Mouse (Mus musculus) G1E (cell line): ENCODE measurements around the gene Fcor.

Experiments used
- CTCF ChIP-seq: IDR thresholded peaks from 2 replicates; pipeline ENCODE4 v1.5.1; 2012; ENCODE audit warnings: low read depth, low read length, inconsistent platforms, mixed read lengths
- GATA1 ChIP-seq: IDR thresholded peaks from 2 replicates; pipeline ENCODE4 v1.6.1; 2012; ENCODE audit warnings: borderline replicate concordance, low read length, inconsistent platforms, mixed read lengths
- POLR2AphosphoS5 ChIP-seq: IDR thresholded peaks from 2 replicates; pipeline ENCODE4 v1.6.1; 2012; ENCODE audit warnings: low read depth, low read length, inconsistent platforms; ENCODE audit not compliant: insufficient replicate concordance
- TAL1 ChIP-seq: conservative IDR thresholded peaks from 2 replicates; pipeline ENCODE4 v1.6.1; 2012; ENCODE audit warnings: low read depth, low read length, inconsistent platforms, mixed read lengths

- TF ChIP-seq CTCF (no peak), GATA1 (no peak), TAL1 (no peak), POLR2AphosphoS5 (no peak)
Observed at GRCm38 (mm10) chr8:3654726-3655508, 17.2 kb downstream of the Fcor start.
